8 mouse cellular contexts compared by ENCODE assay signal in the genomic region with DNA sequence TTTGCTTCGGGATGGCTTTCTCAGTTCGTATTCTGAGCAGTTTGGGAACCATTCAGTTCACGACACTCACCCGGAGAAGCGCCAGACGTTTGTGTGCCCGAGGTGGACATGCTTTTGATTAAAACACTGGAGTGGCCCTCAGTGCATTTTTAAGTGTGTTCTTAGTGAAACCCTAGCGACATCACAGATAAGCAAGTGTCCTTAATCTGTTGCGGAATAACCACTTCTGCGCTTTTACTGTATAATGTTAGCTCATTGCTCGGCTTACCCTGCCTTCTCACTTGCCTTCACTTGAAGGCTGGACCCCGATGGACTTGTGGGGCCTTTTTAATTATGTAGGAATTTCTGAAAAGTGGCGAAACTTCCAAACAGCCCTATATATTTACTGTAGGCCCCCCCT. TPM values are rescaled to one million over a fixed set of nuclear protein-coding genes. Genes with fewer than 3 reads are reported as not detected.
A peak's percentile ranks its signal among the peaks of the same experiment; 100 is the strongest.
DNase-seq lines count a peak whose midpoint lies in the region; ATAC-seq and TF ChIP-seq lines count a peak whose summit lies in the region.

No protein-coding gene starts in this region.

- H3K36me3 ChIP-seq in embryonic facial prominence, embryonic 13.5 days = peaks cover 52% of the 10 kb centered on the region
- H3K36me3 ChIP-seq in limb, embryonic 10.5 days = peaks cover 66% of the 10 kb centered on the region
- peaks cover 57% of the 10 kb centered on the region for H3K36me3 ChIP-seq in neural tube, embryonic 13.5 days

- peak overlapping the region; percentile 95 for H3K27ac ChIP-seq in embryonic facial prominence, embryonic 13.5 days
- peak overlapping the region; percentile 95 for H3K27ac ChIP-seq in limb, embryonic 10.5 days
- H3K27ac ChIP-seq in neural tube, embryonic 13.5 days (replicated peaks) = peak overlapping the region; percentile 91

- TF ChIP-seq POLR2A in lung, adult 2 months (IDR thresholded peaks at IDR 0.05; ENCODE audit: borderline replicate concordance, extremely low read depth, low read depth, low read length) = no peak

- no peaks in the 10 kb centered on the region for H3K9me3 ChIP-seq in embryonic facial prominence, embryonic 13.5 days
- no peaks in the 10 kb centered on the region for H3K9me3 ChIP-seq in limb, embryonic 10.5 days (replicated peaks)
- H3K9me3 ChIP-seq in neural tube, embryonic 13.5 days = no peaks in the 10 kb centered on the region

- ATAC-seq in embryonic facial prominence, embryonic 13.5 days (ENCODE audit: insufficient number of reproducible peaks, insufficient read depth, low FRiP score, low TSS enrichment, low read depth) = no peak
- peak; percentile 11; the same call in 1 of the 2 replicates for ATAC-seq in neural tube, embryonic 13.5 days (ENCODE audit: low read depth)

- no peaks in the 10 kb centered on the region; the same call in 1 of the 2 replicates for H3K4me1 ChIP-seq in lung, adult 2 months (ENCODE audit: control insufficient read depth, insufficient read depth, low read length)
- H3K4me1 ChIP-seq in embryonic facial prominence, embryonic 13.5 days = peaks cover 19% of the 10 kb centered on the region
- H3K4me1 ChIP-seq in limb, embryonic 10.5 days = peaks cover 11% of the 10 kb centered on the region
- H3K4me1 ChIP-seq in neural tube, embryonic 13.5 days (replicated peaks) = peaks cover 26% of the 10 kb centered on the region

- no peak for TF ChIP-seq CTCF in lung, adult 2 months (IDR thresholded peaks at IDR 0.05; ENCODE audit: insufficient read depth, low read length)

- no peak for DNase-seq in lung, adult 2 months
- no peak for DNase-seq in lung, postnatal 4 days
- no peak for DNase-seq in limb, embryonic 10.5 days (ENCODE audit: low spot score)
- no peak for DNase-seq in urinary bladder, adult 18-20 months (ENCODE audit: low spot score in 2 of 2)
- no peak for DNase-seq in cerebellum, adult 8-10 months
- DNase-seq in cerebellum, adult 11 months = no peak

- WGBS in lung, adult 2 months = 2% methylated on average over 13 of the region's 13 CpGs
- WGBS in embryonic facial prominence, embryonic 13.5 days = 3% methylated on average over 13 of the region's 13 CpGs
- 11% methylated on average over 13 of the region's 13 CpGs for WGBS in limb, embryonic 10.5 days
- 5% methylated on average over 13 of the region's 13 CpGs for WGBS in neural tube, embryonic 13.5 days

- peak overlapping the region; percentile 89 for H3K4me3 ChIP-seq in lung, adult 2 months (replicated peaks; ENCODE audit: extremely low read depth, low read depth, low read length)
- peak overlapping the region; percentile 85 for H3K4me3 ChIP-seq in embryonic facial prominence, embryonic 13.5 days
- H3K4me3 ChIP-seq in limb, embryonic 10.5 days = peak overlapping the region; percentile 68
- H3K4me3 ChIP-seq in neural tube, embryonic 13.5 days = peak overlapping the region; percentile 79

- H3K27me3 ChIP-seq in embryonic facial prominence, embryonic 13.5 days = no peaks in the 10 kb centered on the region
- H3K27me3 ChIP-seq in limb, embryonic 10.5 days (ENCODE audit: low read depth, poor library complexity, severe bottlenecking) = no peaks in the 10 kb centered on the region
- H3K27me3 ChIP-seq in neural tube, embryonic 13.5 days = no peaks in the 10 kb centered on the region

- peak overlapping the region; percentile 79 for H3K4me2 ChIP-seq in embryonic facial prominence, embryonic 13.5 days
- H3K4me2 ChIP-seq in neural tube, embryonic 13.5 days = peak overlapping the region; percentile 91

- H3K9ac ChIP-seq in embryonic facial prominence, embryonic 13.5 days = peak overlapping the region; percentile 94
- peak overlapping the region; percentile 92 for H3K9ac ChIP-seq in neural tube, embryonic 13.5 days

RNA-seq across cellular contexts. Expression of a gene that starts 0.7 kb away (rescaled TPM):
- 14.2 and 17.0 TPM in 2 replicates for polyA plus RNA-seq in lung, adult 2 months (2012; rRNA removed)
- polyA plus RNA-seq in embryonic facial prominence, embryonic 13.5 days (2015; fragmentation: Nextera tagmentation; extraction: Ambion mirVana) = 45.0 and 49.4 TPM in 2 replicates
- polyA plus RNA-seq in limb, embryonic 10.5 days (2016; fragmentation: Nextera tagmentation; extraction: Ambion mirVana) = 76.4 and 88.2 TPM in 2 replicates
- polyA plus RNA-seq in neural tube, embryonic 13.5 days (2015; fragmentation: Nextera tagmentation; extraction: Ambion mirVana) = 54.2 and 58.5 TPM in 2 replicates

RNA-seq across cellular contexts. Expression of a gene that starts 0.7 kb away (rescaled TPM):
- polyA plus RNA-seq in lung, adult 2 months (2012; rRNA removed) = 14.2 and 16.5 TPM in 2 replicates
- 43.2 and 46.8 TPM in 2 replicates for polyA plus RNA-seq in embryonic facial prominence, embryonic 13.5 days (2015; fragmentation: Nextera tagmentation; extraction: Ambion mirVana)
- 42.0 and 46.6 TPM in 2 replicates for polyA plus RNA-seq in limb, embryonic 10.5 days (2016; fragmentation: Nextera tagmentation; extraction: Ambion mirVana)
- 37.7 and 41.7 TPM in 2 replicates for polyA plus RNA-seq in neural tube, embryonic 13.5 days (2015; fragmentation: Nextera tagmentation; extraction: Ambion mirVana)

RNA-seq across cellular contexts. Expression of a gene that starts 42.8 kb away (rescaled TPM):
- 16.5 and 17.3 TPM in 2 replicates for polyA plus RNA-seq in lung, adult 2 months (2012; rRNA removed)
- 57.6 and 59.2 TPM in 2 replicates for polyA plus RNA-seq in embryonic facial prominence, embryonic 13.5 days (2015; fragmentation: Nextera tagmentation; extraction: Ambion mirVana)
- 85.3 and 94.5 TPM in 2 replicates for polyA plus RNA-seq in limb, embryonic 10.5 days (2016; fragmentation: Nextera tagmentation; extraction: Ambion mirVana)
- polyA plus RNA-seq in neural tube, embryonic 13.5 days (2015; fragmentation: Nextera tagmentation; extraction: Ambion mirVana) = 67.3 and 72.5 TPM in 2 replicates
